Mouse (Mus musculus) Patski (cell line): ENCODE results near the gene Agpat1. TPM values are rescaled to one million over a fixed set of nuclear protein-coding genes. Genes with fewer than 3 reads are reported as not detected.

ENCODE experiments used
- ATAC-seq: fragments of 100-300 bp; one replicate; pipeline ENCODE4 v1.8.0; 2021
- CTCF ChIA-PET: fragments of 350-600 bp; sonication (Branson Sonifier 250); formaldehyde crosslinking; loops from one replicate; lab custom pipeline; 2022; ENCODE audit warnings: inconsistent platforms; lab: Charles Lee
- POLR2A ChIA-PET: fragments of 350-600 bp; sonication (Branson Sonifier 250); formaldehyde crosslinking; loops from one replicate; lab custom pipeline; 2022; ENCODE audit warnings: antibody characterized with exemption, inconsistent platforms; lab: Charles Lee
- DNase-seq: peaks from one replicate; pipeline ENCODE4 v3.0.0-alpha.2; 2011; ENCODE audit warnings: low read depth, low spot score
- H3K27me3 ChIP-seq: fragments of 371-371 bp; one replicate; pipeline ENCODE4 v1.5.1; 2021
- CTCF ChIP-seq: fragments of 100-300 bp; IDR thresholded peaks from one replicate; pipeline ENCODE4 v1.5.1; 2021
- in situ Hi-C: fragments of 300-500 bp; cut with MboI; formaldehyde crosslinking; loops from 3 replicates; pipeline ENCODE4 v1.11.1; 2018; ENCODE audit warnings: low pct_unique_long_range_greater_than_20kb, mixed read lengths
- polyA plus RNA-seq: library from polyadenylated mRNA; unstranded; gene quantifications from one replicate; pipeline ENCODE4 v1.2.3, GENCODE M21; 2021

The Agpat1 gene
- polyA plus RNA-seq, 1 experiment from 2014 or later = 128 TPM

DNA sequence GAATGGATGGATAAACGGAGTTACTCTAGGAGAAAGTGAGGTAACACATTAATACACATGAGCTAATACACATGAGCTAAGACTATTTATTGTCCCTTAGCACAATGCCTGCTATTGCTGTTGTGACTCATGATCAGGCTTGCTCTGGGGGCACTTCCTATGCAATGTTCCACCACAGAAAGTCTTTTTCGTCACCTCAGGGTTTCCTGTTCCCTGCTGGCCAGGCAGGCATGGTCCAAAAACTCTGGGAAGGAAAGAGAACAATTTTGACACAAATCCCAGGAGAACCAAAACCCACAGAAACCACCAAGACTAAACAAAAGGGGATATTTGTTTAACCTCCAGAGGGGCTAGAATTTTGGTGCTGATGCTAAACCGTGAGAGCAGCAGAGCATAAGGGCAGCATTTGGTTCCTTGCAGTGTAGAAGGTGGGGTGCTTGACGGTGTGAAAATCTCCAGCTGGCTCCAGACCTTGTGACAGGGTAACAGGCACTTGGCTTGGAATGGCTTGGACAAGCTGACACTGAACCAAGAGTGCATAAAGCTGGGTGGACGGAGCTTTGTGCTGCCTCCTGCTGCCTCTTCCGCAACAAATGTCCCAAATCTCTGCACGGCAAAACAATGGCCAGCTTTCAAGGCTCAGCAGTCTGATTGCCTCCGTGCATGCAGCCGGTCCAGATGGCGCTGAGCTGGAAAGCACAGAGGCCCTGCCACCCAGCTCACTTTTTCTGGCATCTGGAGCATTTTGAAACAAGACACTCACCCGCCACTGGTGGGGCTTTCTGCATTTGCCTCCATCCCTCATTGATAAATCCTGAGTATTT, 36.9 kb downstream of the Agpat1 start:
- ChIA-PET POLR2A (interaction anchor here (1.1 to 2.0 kb wide), 2 partner anchors 13 to 21 kb away, joined by 4 to 7 read pairs; no protein-coding TSS in a partner anchor), CTCF (interaction anchor here (1.2 to 1.8 kb wide), 3 partner anchors 9 to 14 kb away, joined by 3 to 4 read pairs (median 4); partner anchors contain the start of genes Ppt2 and Prrt1)
- TF ChIP-seq CTCF = no peak
- in situ Hi-C loops = loop anchor here (25.0 kb wide), 1 partner anchor 496 kb away; the partner anchor contains the start of genes Apom, Bag6 and D17H6S53E
- DNase-seq (peak; percentile 70), ATAC-seq (peak; percentile 58)
- no peaks in the 10 kb centered on the region for H3K27me3 ChIP-seq

DNA sequence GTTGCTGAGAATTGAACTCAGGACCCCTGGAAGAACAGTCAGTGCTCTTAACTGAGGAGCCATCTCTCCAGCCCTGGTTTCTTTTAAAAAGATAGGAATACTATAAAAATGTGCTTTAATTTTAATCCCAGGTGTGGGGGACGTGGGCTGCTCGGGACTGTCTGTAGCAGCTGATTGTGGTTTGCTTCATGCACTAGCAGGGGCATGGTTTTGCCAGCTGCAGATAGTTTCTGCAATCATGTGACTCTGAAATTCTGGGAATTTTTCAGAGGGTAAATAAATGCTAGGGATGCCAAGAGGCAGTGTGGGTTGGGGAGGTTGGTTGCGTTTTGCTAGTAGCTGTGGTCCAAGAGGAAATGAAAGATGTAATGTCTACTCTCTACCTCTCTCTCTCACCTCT, 37.9 kb downstream of the Agpat1 start:
- no peaks in the 10 kb centered on the region for H3K27me3 ChIP-seq
- TF ChIP-seq CTCF = no peak
- CTCF ChIA-PET = interaction anchor here (1.2 kb wide), 1 partner anchor 8 kb away, joined by 3 read pairs; no protein-coding TSS in a partner anchor
- POLR2A ChIA-PET = interaction anchor here (1.1 to 1.3 kb wide), 2 partner anchors 14 to 55 kb away, joined by 4 read pairs; no protein-coding TSS in a partner anchor
- no peak for ATAC-seq
- DNase-seq = no peak
- in situ Hi-C loops = loop anchor here (25.0 kb wide), 1 partner anchor 495 kb away; the partner anchor contains the start of genes Apom, Bag6 and D17H6S53E

DNA sequence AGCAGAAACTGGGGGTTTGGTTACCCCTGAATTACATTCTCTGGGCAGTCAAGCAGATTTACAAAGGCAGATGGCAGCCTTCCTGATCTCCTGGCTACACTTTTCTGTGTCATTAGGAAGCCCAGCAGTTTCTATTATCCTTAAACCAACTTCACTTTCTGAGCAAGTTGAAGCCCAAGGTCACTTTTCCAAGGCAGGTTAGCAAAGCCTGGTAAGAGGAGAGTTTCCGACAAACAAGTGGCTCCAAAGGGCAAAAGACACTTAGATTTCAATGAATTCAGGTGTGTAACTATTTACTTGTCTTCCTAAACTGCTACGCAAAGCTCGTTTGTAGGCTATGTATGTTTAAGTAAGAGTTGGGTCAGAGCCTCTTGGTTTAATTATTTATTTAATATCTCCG, 39.3 kb downstream of the Agpat1 start:
- in situ Hi-C loops = loop anchor here (25.0 kb wide), 1 partner anchor 494 kb away; the partner anchor contains the start of genes Apom, Bag6 and D17H6S53E
- no peak for ATAC-seq
- ChIA-PET CTCF (interaction anchor here (1.3 to 1.9 kb wide), 2 partner anchors 17 to 25 kb away, joined by 3 to 6 read pairs; no protein-coding TSS in a partner anchor), POLR2A (no interaction called here)
- no peaks in the 10 kb centered on the region for H3K27me3 ChIP-seq
- no peak for TF ChIP-seq CTCF
- no peak for DNase-seq

DNA sequence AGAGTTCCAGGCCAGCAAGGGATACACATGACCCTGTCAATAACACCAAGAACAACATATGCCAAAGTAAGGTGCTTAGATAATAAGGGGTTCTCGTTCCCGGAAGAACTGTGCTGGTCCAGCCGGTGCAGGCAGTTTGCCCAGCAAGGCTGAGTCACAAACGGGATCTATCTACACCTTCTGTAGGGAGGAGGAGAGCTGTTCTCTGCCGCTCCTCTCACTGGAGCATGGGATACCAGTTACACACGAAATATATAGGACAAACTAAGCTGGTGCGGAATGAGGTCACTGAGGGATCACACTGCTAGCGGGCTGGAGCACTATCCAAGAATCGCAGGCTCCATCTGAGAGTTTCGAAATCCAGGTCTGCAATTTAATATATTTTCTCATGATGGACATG, 39.9 kb downstream of the Agpat1 start:
- DNase-seq (no peak), ATAC-seq (no peak)
- POLR2A ChIA-PET = interaction anchor here (1.0 kb wide), 1 partner anchor 42 kb away, joined by 3 read pairs; no protein-coding TSS in a partner anchor
- CTCF ChIA-PET = interaction anchor here (0.6 to 1.9 kb wide), 6 partner anchors 8 to 68 kb away, joined by 3 to 6 read pairs (median 4); partner anchors contain the start of genes Ppt2 and Prrt1
- H3K27me3 ChIP-seq = no peaks in the 10 kb centered on the region
- TF ChIP-seq CTCF = no peak
- in situ Hi-C loops = loop anchor here (25.0 kb wide), 1 partner anchor 493 kb away; the partner anchor contains the start of genes Apom, Bag6 and D17H6S53E

DNA sequence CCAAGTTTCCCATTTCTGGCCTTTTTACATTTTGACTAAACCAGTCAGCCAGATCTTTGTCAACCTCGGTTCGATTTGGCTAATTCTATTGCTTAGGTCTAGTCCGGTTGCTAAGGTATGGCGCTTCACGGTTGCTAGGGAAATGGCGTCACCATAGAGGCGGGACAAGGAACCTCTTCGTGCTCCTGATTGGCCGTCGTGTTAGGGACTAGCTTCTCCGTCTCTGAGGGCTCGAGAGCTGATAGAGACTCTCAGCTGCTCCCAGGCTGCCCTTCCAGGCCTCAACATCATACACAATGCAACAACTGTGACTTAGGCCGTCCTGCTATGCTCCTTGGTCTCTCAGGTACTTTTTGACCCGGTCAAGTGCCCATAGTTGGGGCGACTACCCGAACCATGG, 40.5 kb downstream of the Agpat1 start, which contains the start of gene Fkbpl:
TSS of gene Fkbpl (plus strand) at position 157 of the 400 bp plus-strand sequence.
- no peaks in the 10 kb centered on the region for H3K27me3 ChIP-seq
- in situ Hi-C loops = loop anchor here (25.0 kb wide), 1 partner anchor 493 kb away; the partner anchor contains the start of genes Apom, Bag6 and D17H6S53E
- ChIA-PET CTCF (interaction anchor here (0.6 to 1.9 kb wide), 7 partner anchors 9 to 67 kb away, joined by 3 to 6 read pairs (median 4); partner anchors contain the start of genes Ppt2 and Prrt1), POLR2A (interaction anchor here (1.0 kb wide), 1 partner anchor 42 kb away, joined by 3 read pairs; no protein-coding TSS in a partner anchor)
- peak; percentile 41 for ATAC-seq
- DNase-seq = peak; percentile 86
- no peak for TF ChIP-seq CTCF

DNA sequence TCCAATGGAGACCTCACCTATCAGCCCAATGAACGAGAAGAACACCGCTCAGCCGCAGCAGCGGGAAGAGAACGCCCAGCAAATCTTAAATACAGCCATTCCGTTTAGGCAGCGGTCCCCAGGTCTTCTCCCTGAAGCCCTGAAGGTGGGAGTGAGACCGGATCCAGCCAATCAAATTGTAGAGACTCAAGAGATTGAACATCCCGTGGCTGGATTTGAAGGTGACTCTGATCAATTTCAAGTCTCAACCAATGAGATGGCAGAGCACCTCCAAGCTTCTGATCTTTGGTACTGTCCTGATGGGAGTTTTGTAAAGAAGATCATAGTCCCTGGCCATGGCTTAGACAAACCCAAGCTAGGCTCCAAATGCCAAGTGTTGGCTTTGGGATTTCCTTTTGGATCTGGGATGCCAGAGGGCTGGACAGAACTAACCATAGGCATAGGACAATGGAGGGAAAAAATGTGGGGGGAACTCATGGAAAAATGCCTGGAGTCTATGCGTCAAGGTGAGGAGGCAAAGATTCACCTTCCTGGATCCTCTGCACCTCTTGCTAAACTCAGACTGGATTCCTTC, 41.3 kb downstream of the Agpat1 start:
- DNase-seq = no peak
- ChIA-PET POLR2A (interaction anchor here (1.0 kb wide), 1 partner anchor 43 kb away, joined by 3 read pairs; no protein-coding TSS in a partner anchor), CTCF (interaction anchor here (1.1 to 1.7 kb wide), 4 partner anchors 10 to 67 kb away, joined by 3 to 4 read pairs (median 4); partner anchors contain the start of genes Ppt2 and Prrt1)
- TF ChIP-seq CTCF = no peak
- no peaks in the 10 kb centered on the region for H3K27me3 ChIP-seq
- ATAC-seq = no peak
- in situ Hi-C loops = loop anchor here (25.0 kb wide), 1 partner anchor 492 kb away; the partner anchor contains the start of genes Apom, Bag6 and D17H6S53E

DNA sequence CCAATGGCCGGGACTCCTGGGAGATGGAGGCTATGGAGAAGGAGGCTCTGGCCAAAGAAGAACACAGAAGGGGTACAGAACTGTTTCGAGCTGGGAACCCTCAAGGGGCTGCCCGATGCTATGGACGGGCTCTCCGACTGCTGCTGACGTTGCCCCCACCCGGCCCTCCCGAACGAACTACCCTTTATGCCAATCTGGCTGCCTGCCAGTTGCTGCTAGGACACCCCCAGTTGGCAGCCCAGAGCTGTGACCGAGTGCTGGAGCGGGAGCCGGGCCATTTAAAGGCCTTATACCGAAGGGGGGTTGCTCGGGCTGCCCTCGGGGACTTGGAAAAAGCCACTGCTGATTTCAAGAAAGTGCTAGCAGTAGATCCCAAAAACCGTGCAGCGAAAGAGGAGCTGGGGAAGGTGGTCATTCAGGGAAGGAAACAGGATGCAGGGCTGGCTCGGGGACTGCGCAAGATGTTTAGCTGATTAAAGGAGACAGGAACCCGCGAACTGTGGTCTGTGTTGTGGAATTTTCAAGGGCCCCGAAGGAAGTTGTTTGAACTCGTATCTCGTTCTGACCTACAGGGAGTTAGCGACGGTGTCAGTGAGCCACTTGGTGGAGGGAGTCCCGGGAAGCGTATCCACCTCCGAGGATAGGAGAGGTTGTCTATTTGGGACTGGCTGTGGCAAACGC, 41.9 kb downstream of the Agpat1 start:
- no peaks in the 10 kb centered on the region for H3K27me3 ChIP-seq
- DNase-seq = no peak
- CTCF ChIA-PET = no interaction called here
- in situ Hi-C loops = loop anchor here (25.0 kb wide), 1 partner anchor 491 kb away; the partner anchor contains the start of genes Apom, Bag6 and D17H6S53E
- POLR2A ChIA-PET = no interaction called here
- TF ChIP-seq CTCF = no peak
- ATAC-seq = no peak

DNA sequence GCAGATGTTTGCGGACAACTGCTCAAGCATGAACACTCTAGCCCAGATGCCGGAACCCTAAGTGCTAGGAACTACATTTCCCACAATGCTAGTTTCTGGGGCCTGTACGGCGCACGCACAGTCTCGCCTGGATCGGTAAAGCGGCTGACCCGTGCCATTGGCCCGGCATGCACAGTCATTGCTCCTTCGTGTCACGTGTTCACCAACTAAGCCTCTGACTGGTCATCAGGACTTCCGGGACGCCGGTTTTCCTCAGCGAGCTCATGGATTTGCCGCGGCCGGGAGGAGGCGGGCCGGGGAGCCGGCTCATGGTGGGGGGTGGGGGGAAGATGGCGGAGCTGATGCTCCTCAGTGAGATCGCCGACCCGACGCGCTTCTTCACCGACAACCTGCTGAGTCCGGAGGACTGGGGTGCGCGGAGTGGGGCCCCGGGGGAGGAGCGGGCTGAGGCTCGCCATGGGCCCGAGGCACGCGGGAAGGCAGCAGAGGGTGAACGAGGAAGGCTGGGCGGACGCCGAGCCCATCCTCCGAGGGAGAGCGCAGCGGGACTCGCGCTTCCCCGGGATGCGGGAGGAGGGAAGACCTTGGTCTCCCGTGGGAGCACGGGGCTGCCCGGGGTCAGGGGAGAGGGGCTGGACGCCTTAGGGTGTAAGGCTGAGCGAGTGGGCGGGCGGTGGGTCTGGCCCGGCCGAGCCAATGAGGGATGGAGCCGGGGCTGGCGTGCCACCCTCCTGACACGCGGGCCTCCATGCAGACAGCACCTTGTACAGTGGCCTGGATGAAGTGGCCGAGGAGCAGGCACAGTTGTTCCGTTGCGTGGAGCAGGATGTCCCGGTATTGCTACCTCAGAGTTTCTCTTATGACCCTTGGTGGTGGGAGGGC, 43.1 kb downstream of the Agpat1 start, which contains the start of gene Atf6b:
TSS of gene Atf6b (plus strand) at position 241 of the 882 bp plus-strand sequence.
- DNase-seq (peak; percentile 79), ATAC-seq (peak; percentile 92)
- no peaks in the 10 kb centered on the region for H3K27me3 ChIP-seq
- no peak for TF ChIP-seq CTCF
- ChIA-PET CTCF (interaction anchor here (1.3 kb wide), 1 partner anchor 28 kb away, joined by 4 read pairs; no protein-coding TSS in a partner anchor), POLR2A (no interaction called here)
- in situ Hi-C loops = loop anchor here (25.0 kb wide), 1 partner anchor 490 kb away; the partner anchor contains the start of genes Apom, Bag6 and D17H6S53E
